Mouse (Mus musculus) urinary bladder, postnatal 10 days (tissue): ENCODE results near the gene Spryd3.
"Not testable (repeated sequence)": the region's sequence is repeated elsewhere in the genome, so short reads cannot be mapped to it uniquely, and the experiment has no call there.

Experiments
- DNase-seq: peaks from one replicate; pipeline ENCODE4 v3.0.0; 2022; ENCODE audit warnings: low spot score

Spryd3 gene

GRCm38 (mm10) chr15:102136129-102136758 is at the start of gene Spryd3:
Gene Spryd3 (minus strand): TSS chr15:102136234.
- DNase-seq, result peak; percentile 95

- no peak for DNase-seq
Observed at GRCm38 (mm10) chr15:102183076-102183475, 47.0 kb upstream of the Spryd3 start.

DNA sequence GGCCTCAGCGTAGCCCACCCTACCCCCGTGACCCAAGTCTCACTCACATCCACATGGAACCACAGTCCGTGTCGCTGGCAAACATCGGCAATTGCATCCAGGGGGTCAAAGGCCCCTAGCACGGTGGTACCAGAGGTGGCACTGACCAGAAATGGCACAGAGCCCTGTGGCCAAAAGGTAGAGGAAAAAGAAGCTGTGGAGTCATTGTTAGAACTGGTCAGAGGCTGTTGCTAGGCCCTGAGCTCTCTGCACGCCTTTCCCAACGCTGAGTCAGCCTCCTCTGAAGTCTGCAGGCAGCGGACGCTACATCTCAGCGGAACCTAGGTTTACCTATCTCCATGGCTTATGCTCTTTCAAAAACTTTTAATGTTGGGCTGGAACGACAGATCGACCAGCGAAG is 43.9 kb upstream of the Spryd3 start:
- DNase-seq, result no peak

GRCm38 (mm10) chr15:102179106-102179505 is 43.1 kb upstream of the Spryd3 start:
- no peak for DNase-seq

- peak; percentile 59 for DNase-seq
Observed at GRCm38 (mm10) chr15:102178279-102178678, 42.2 kb upstream of the Spryd3 start.

- DNase-seq, result no peak
Observed at GRCm38 (mm10) chr15:102177417-102177816, 41.4 kb upstream of the Spryd3 start.

GRCm38 (mm10) chr15:102176571-102177316 is 40.7 kb upstream of the Spryd3 start:
- DNase-seq, result no peak

DNA sequence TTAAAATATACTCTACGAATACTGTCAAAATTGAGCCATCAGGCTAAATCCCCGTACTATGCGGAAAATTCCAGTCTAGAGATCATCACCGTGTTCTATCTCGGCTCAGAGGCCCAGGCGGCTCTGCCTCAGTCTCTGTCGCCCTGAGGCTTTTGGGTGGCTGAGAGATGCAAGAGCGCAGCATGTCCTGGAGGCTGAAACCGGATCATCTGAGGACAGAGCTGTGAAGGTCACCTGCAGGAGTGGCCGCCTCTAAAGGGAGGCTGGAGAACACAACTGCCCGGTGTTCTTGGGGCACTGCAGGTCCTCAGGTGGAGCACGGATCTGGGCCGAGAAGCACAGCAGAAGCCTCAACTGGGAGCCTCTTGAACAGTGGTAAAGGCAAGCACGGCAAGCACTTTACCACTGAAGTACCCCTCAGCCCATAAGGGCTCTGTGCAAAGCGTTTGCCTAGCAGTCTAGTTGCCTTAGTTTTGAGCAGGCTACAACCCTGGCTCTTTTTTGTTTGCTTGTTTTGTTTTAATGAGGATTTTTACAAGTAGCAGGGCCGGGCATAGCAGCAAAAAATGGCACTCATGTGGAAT is 39.8 kb upstream of the Spryd3 start:
- DNase-seq, result no peak

DNA sequence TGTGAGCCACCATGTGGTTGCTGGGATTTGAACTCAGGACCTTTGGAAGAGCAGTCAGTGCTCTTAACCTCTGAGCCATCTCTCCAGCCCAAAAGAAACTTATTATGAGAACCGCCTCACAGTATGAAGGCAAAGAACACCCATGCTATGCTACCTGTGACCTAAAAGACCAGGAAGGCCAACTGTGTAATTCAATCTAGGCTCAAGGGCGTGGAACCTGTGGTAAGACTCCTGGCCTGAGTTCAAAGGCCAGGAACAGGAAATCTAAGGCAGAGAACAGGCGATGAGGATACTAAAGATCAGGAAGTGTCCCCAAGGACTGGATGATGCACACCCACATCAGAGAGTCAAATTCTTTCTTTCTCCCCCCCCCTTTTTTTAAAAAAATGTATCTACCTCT is 37.5 kb upstream of the Spryd3 start:
- DNase-seq, result no peak

DNA sequence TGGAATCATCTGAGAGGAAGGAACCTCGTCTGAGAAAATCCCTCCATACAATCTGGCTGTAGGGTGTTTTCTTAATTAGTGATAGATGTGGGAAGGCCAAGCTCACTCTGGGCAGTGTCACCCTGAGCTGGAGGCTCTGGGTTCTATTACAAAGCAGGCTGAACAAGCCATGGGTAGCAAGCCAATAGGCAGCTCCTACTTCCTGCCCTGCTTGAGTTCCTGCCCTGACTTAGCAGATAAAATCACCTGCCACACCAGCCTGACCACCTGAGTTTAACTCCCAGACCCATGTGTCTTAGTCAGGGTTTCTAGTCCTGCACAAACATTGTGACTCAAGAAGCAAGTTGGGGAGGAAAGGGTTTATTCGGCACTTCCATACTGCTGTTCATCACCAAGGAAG is 33.0 kb upstream of the Spryd3 start:
- DNase-seq, result no peak

DNA sequence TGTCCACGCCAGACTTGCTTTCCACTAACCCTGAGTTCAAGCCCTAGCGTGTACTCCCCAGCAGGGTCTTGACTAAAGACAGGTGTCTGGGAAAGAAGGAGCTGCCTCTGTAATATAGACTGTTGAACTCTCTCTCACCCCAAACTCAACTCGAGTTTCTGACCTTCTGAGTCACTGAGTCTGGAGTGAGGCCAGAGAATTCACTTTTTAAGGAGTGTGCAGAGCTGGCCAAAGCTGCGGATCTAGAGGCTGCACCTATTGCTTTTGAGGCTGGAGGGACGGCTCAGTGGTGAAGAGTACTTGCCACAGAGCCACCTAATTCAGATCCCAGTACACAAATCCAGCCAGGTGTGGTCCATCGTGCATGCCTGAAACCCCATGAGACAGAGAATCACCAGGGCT is 31.6 kb upstream of the Spryd3 start:
- DNase-seq, result no peak

DNA sequence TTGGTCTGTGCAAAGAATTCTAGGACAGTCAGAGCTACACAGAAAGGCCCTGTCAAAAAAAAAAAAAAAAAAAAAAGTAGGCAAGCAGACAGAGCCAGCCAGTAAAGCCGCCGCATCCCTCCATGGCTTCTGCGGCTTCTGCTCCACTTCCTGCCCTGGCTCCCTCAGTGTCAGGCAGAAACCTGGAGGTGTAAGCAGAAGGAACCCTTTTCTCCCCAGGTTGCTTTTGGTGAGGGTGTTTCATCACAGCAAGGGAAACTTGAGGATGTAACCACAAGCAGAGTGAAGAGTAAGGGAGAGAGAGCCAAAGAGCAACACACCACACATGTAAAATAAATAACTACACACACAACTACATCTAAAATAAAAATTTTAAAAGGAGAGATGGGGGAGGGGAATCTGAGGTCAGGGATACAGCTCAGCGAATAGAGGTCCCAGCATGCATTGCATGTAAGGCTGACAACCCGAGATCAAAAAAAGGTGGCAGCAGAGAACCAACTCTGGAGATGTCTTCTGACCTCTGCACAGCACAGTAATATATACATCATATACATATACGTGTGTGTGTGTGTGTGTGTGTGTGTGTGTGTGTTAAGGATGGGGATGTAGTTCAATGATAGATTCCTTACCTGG is 29.6 kb upstream of the Spryd3 start:
- DNase-seq, result no peak

GRCm38 (mm10) chr15:102163900-102164693 is 28.1 kb upstream of the Spryd3 start:
- no peak for DNase-seq

- DNase-seq, result no peak
Observed at GRCm38 (mm10) chr15:102160415-102161060, 24.5 kb upstream of the Spryd3 start.

DNA sequence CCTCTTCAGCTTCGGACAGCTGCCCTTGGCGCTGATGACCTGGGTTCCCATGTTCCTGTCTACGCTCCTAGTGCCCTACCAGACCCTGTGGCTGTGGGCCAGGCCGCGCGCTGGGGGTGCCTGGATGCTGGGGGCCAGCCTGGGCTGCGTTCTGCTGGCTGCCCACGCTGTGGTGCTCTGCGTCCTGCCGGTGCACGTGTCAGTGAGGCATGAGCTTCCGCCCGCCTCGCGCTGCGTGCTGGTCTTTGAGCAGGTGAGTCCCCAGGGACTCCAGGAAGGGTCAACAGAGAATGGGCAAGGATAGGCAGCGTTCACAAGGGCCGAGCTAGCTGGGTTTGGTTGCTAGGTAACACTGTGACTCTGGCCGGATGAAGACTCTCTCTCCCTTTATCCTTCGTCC is 20.8 kb upstream of the Spryd3 start:
- no peak for DNase-seq

GRCm38 (mm10) chr15:102155006-102155405 is 19.0 kb upstream of the Spryd3 start:
- DNase-seq, result not testable (repeated sequence)

DNA sequence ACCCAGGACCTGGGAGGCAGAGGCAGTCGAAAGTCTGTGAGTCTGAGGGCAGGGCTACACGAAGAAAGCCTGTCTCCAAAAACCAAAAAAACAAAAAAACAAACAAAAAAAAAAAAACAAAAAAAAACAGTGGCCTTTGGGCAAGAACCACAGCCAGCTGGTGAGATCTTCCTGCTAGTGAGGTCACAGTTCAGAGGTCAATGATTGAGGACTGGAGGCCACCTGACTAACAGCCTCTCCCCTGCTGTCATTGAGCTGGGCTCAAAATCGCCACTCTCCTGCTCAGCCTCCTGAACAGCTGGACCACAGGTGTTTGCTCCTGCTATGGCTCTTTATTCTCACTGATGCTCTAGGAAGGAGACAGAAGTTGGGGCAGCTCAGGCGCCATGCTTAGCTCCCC is 16.6 kb upstream of the Spryd3 start:
- DNase-seq, result no peak

- DNase-seq, result no peak
Observed at GRCm38 (mm10) chr15:102150301-102151135, 14.5 kb upstream of the Spryd3 start, which contains the start of gene Soat2. Gene Soat2 (plus strand): TSS chr15:102150526.

GRCm38 (mm10) chr15:102149561-102149960 is 13.5 kb upstream of the Spryd3 start:
- no peak for DNase-seq

DNA sequence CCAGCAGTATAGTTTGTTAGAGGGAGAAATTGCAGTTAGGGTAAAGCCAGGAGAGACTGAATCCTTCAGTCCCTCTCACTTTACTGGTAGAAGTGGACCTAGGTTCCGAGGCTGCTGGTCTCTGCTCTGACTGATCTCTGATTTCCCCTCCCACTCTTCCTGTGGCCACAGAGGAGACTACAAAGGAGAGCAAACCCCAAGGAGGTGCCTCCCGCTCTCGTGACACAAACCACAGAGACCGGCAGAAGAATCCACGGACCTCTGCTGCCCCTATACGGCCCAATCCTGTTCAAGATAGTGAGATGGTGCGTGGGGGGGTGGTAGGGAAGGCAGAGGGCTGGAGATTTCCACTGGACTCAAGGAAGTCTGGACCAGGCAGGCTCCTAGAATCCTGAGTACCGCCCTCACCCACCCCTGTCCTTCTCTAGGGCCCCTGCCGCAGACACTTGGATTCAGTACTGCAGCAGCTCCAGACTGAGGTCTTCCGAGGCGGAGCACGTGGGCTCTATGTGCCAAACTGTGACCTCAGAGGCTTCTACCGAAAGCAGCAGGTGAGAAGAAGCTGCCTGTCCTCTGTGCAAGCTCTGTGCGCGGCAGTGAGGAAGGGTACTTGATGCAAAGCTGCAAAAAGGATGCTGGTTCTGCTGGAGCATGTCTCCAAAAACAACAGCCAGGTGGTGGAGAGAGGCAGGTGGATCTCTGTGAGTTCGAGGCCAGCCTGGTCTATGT is 11.8 kb upstream of the Spryd3 start:
- DNase-seq, result no peak
